Mouse (Mus musculus) hindbrain, embryonic 15.5 days (tissue): ENCODE data around the gene Foxr1. TPM values are rescaled to one million over a fixed set of nuclear protein-coding genes. Genes with fewer than 3 reads are reported as not detected.

Experiments used
- ATAC-seq: fragments of 200-750 bp; cut with Nextera tagmentation; 2 replicates; pipeline ENCODE4 v1.8.0; 2017; ENCODE audit warnings: low read depth, moderate number of reproducible peaks, moderate TSS enrichment; ENCODE audit not compliant: low FRiP score
- H3K27ac ChIP-seq: fragments of 300-500 bp; sonication (generic); replicated peaks from 2 replicates; pipeline ENCODE4 v1.5.1; 2015; ENCODE audit warnings: mild to moderate bottlenecking, inconsistent platforms
- H3K27me3 ChIP-seq: fragments of 300-500 bp; sonication (generic); 2 replicates; pipeline ENCODE4 v1.6.1; 2015; ENCODE audit warnings: control low read depth, inconsistent platforms
- H3K36me3 ChIP-seq: fragments of 300-500 bp; sonication (generic); 2 replicates; pipeline ENCODE4 v1.6.1; 2015; ENCODE audit warnings: control low read depth, inconsistent platforms
- H3K4me1 ChIP-seq: fragments of 300-500 bp; sonication (generic); replicated peaks from 2 replicates; pipeline ENCODE4 v1.6.1; 2015; ENCODE audit warnings: control low read depth, inconsistent platforms
- H3K4me2 ChIP-seq: fragments of 300-500 bp; sonication (generic); 2 replicates; pipeline ENCODE4 v1.6.1; 2015; ENCODE audit warnings: moderate library complexity, mild to moderate bottlenecking, inconsistent platforms
- H3K4me3 ChIP-seq: fragments of 300-500 bp; sonication (generic); 2 replicates; pipeline ENCODE4 v1.5.1; 2015; ENCODE audit warnings: mild to moderate bottlenecking, inconsistent platforms
- H3K9ac ChIP-seq: fragments of 300-500 bp; sonication (generic); 2 replicates; pipeline ENCODE4 v1.6.1; 2015; ENCODE audit warnings: inconsistent platforms
- H3K9me3 ChIP-seq: fragments of 300-500 bp; sonication (generic); 2 replicates; pipeline ENCODE4 v1.6.1; 2016; ENCODE audit warnings: control low read depth, inconsistent platforms
- WGBS: fragments of 180-500 bp; shearing (Covaris S2); methylation state at CpG from one replicate; pipeline ENCODE4 v1.1.7; 2015; 5-methylcytosine and 5-hydroxymethylcytosine counted together
- polyA plus RNA-seq: library from polyadenylated mRNA; unstranded; fragments of >200 nt; fragmentation: Nextera tagmentation; extraction: Ambion mirVana; gene quantifications from 2 replicates; pipeline ENCODE4 v1.2.1, GENCODE M21; 2015

The Foxr1 gene
- polyA plus RNA-seq, 1 experiment from 2014 or later: not detected

DNA sequence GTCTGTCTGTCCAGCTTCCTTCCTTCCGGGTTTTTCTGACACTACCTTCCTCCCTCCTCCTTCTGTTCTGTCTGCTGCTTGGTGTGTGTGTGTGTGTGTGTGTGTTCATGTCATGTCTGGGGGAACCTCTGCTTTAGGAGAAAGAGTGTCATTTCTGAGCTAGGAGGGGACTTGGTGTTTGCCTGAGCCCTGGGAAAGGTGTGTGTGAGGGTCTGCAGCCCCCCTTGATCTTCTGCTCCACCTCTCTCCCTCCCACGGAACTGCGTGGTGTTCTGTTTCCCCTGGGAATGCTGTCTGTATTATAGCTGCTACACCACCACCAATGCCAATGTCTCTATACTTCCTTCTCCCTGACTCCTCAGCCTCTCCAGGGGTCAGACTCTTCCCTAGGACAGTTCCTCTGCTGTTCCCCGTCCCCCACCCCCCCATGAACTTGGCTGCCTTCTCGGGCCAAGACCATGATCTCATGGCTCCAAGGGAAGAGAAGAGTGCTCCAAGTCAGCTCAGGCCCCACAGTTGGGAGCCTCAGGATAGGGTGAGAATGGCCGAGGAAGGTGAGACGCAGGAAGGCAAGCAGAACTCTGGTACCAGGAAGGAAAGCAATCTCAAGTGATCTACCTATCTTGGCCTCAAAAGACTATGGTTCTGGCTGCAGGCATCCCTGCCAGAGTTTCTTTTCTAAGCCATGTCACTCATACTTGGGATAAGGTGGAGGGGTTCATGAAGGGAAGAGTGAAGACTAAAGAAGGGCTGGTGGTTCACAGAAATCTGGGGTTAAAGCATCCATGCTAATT, 43.6 kb upstream of the Foxr1 start:
- no peak for ATAC-seq
- H3K4me3 ChIP-seq: peak overlapping the region; percentile 97
- peak overlapping the region; percentile 98; the same call in 1 of the 2 replicates for H3K27ac ChIP-seq

DNA sequence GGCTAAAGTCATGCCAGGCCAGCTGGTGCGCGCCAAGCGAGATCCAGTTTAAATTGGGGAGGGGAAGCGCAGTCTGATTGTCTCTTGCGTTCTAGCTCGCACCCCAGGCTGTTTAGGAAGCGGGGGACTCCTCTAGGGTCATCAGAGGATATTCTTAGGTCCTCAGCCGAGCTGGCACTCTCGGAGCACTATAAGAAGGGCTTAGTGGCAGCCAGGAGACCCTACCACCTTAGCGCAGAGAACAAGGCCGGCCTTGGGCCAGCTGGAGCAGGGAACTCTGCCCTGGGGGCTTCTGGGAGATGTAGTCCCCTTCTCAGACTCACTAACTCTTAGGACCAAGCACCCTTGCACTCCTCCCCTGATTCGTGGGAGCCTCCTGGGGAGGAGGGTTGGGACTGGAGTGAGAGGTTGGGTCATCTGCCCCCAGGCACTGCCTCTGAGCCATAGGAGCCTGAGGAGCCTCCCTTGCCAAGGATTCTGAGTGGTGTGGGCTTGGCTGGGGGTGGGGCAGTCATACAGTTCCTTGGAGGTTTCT, 42.6 kb upstream of the Foxr1 start:
- peaks cover 69% of the 10 kb centered on the region for H3K4me1 ChIP-seq
- 0% methylated on average over 12 of the region's 12 CpGs for WGBS
- peak; percentile 12; the same call in 1 of the 2 replicates for ATAC-seq

More for the DNA sequence above, 43.6 kb upstream of the Foxr1 start:
- peak overlapping the region; percentile 98 for H3K9ac ChIP-seq
- H3K9me3 ChIP-seq: no peaks in the 10 kb centered on the region
- H3K4me1 ChIP-seq: peaks cover 79% of the 10 kb centered on the region
- 33% methylated on average over 7 of the region's 7 CpGs for WGBS
- H3K4me2 ChIP-seq: peak overlapping the region; percentile 81
- no peaks in the 10 kb centered on the region for H3K36me3 ChIP-seq
- H3K27me3 ChIP-seq: no peaks in the 10 kb centered on the region

DNA sequence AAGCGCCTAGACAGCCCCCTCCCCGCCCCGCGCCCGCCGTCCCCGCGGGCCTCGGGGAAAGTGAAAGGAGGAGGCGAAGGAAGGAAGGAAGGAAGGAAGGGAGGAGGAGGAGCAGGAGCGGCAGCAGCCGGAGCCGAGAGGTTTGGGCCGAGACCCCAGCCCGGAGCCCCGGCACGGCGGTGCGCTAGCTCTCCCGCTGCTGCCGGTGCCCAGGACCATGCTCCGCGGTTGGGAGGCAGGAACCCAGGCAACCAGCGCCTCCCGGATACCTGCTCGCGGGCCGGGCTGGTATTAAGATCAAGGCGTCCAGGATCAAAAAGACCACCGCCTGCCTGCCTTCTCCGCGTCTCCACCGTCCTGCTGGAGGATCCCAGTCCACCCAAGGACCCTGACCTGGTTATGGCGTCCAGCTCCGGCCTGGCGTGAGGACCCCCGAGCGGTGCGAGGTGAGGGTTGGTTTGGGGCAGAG, 42.1 kb upstream of the Foxr1 start:
- no peak for ATAC-seq
- peak overlapping the region; percentile 81 for H3K4me2 ChIP-seq
- H3K4me1 ChIP-seq: peaks cover 66% of the 10 kb centered on the region
- H3K27ac ChIP-seq: peak overlapping the region; percentile 98
- H3K4me3 ChIP-seq: peak overlapping the region; percentile 97
- H3K36me3 ChIP-seq: no peaks in the 10 kb centered on the region
- WGBS: under 1% methylated on average over 34 of the region's 39 CpGs
- H3K27me3 ChIP-seq: no peaks in the 10 kb centered on the region
- H3K9ac ChIP-seq: peak overlapping the region; percentile 98
- H3K9me3 ChIP-seq: no peaks in the 10 kb centered on the region

More for the DNA sequence above, 42.6 kb upstream of the Foxr1 start:
- Histone ChIP-seq H3K27me3 (no peaks in the 10 kb centered on the region), H3K4me2 (peak overlapping the region; percentile 81), H3K9me3 (no peaks in the 10 kb centered on the region), H3K36me3 (no peaks in the 10 kb centered on the region), H3K4me3 (peak overlapping the region; percentile 97), H3K9ac (peak overlapping the region; percentile 98), H3K27ac (peak overlapping the region; percentile 98)

DNA sequence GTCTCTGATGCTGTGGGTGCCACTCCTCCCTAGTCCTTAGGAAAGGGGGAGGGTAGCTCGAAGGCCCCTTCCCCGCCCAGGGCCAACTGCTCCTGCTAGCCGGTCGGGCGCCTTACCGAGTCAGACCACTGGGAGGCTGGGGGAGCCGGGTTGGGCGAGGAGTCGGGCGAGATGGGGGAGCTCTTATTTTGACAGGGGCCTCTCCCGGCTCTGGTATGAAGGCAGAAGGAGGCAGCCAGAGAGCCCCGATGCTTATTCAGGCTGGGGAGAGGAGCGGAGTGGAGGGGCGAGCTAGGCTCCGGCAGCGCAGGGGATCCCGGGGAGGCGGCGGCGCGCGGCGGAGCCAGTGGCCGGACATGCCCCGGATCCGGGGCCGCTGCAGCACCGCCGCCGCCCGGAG, 41.6 kb upstream of the Foxr1 start, which contains the start of gene Bcl9l:
Gene Bcl9l (plus strand): TSS at position 274 of the 400 bp plus-strand sequence.
- Histone ChIP-seq H3K27me3 (no peaks in the 10 kb centered on the region), H3K9ac (peak within 1 kb of the TSS; percentile 98), H3K4me3 (peak within 1 kb of the TSS; percentile 97), H3K36me3 (no peaks in the 10 kb centered on the region), H3K4me1 (peaks cover 66% of the 10 kb centered on the region), H3K4me2 (peak within 1 kb of the TSS; percentile 81), H3K9me3 (no peaks in the 10 kb centered on the region), H3K27ac (peak within 1 kb of the TSS; percentile 98)
- peak; percentile 74 for ATAC-seq
- WGBS: 0% methylated on average over 21 of the region's 31 CpGs

DNA sequence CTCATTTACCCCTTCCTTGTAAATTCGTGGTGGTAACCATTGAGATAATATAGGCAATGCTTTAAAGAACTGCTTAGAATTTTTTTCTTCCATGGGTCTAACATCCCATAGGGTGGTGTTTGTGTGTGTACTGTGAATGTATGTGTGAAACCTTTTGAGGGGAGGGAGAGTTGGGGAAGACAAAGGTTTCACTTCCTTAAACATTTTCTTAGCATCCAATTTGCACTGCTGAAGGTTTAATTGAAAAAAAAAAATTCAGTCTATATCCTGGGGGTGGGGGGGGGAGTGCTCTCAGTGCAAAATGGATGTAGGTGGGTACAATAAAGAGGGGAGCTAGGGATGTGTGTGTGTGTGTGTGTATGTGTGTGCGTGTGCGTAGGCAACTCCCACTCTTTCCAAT, 41.2 kb upstream of the Foxr1 start:
- Histone ChIP-seq H3K9ac (peak overlapping the region; percentile 98), H3K36me3 (no peaks in the 10 kb centered on the region), H3K9me3 (no peaks in the 10 kb centered on the region), H3K4me1 (peaks cover 66% of the 10 kb centered on the region), H3K4me2 (peak overlapping the region; percentile 81), H3K27ac (peak overlapping the region; percentile 98), H3K27me3 (no peaks in the 10 kb centered on the region), H3K4me3 (peak overlapping the region; percentile 97)
- WGBS: 7% methylated on average over 3 of the region's 3 CpGs
- ATAC-seq: no peak

DNA sequence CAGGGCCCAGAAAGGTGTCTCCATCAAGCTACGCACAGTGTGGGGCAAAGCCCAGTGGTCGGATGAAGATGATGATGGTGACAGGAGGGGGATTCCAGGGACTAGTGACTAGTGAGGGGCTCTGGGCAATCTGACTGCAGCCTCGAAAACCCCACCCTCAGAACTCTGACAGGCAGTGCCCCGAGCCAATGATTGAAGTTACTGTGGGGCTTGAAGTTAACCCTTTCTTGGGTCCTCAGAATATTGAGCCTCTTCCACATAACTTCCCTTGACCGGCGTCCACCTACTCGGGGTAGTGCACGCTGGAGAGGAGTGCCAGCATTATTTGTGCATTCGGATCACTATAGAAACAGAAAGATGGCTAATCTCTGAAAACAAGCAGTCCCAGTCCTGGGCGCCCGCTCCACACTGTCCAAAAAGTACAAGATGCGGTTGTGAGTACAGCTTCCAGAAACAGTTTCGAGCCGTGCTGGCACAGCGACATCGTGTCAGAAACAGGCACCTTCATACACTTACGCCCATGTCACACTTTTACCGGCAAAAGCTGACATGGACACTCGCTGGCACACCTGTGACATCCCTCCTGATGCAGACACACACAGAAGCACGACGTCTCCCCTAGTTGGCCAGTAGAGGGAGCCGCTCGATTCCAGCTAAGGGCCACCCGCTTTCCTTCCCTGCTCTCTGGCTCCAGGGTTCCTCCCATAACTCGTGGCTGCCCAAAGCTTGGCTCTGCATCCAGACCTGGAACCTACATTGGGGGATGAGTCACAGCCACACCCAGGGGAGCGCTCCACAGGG, 38.9 kb upstream of the Foxr1 start:
- peak; percentile 52 for ATAC-seq
- Histone ChIP-seq H3K4me2 (peak overlapping the region; percentile 91), H3K27me3 (no peaks in the 10 kb centered on the region), H3K9ac (peak overlapping the region; percentile 74), H3K9me3 (no peaks in the 10 kb centered on the region), H3K4me1 (peaks cover 44% of the 10 kb centered on the region), H3K4me3 (peak overlapping the region; percentile 70), H3K36me3 (no peaks in the 10 kb centered on the region), H3K27ac (peak overlapping the region; percentile 98)
- under 1% methylated on average over 26 of the region's 26 CpGs for WGBS

DNA sequence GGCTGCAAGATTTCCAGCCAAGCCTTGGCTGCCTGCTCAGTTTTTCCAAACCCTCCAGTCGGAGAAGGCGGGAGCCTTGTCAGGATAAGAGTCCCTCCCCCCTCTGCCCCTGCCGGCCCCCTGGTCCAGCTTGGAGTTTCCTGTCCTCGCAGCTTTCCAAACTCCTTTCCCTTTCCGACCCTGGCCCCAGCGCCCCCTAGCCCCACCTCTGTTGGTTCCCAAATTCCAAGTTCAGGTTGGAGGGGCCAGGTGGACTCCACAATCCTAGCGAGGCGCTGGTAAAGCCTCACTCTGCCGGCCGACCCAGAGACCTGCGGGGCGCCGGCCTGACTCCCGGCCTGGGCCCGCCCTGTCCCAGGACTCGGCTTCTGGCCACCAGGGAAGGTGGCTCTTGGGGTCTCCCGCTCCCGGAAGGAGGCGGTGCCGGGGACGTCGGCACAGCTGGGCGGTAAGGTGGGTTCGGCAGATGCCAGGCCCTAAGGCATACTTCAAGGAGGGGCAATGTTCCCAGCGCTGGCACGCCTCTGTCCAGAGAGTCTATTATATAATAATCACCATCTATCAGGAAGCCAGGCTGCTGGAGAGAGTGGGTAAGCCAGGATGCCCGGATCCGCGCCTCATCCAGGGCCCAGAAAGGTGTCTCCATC, 38.1 kb upstream of the Foxr1 start:
- peak; percentile 59 for ATAC-seq
- no peaks in the 10 kb centered on the region for H3K36me3 ChIP-seq
- peak overlapping the region; percentile 98 for H3K27ac ChIP-seq
- peak overlapping the region; percentile 91 for H3K4me2 ChIP-seq
- no peaks in the 10 kb centered on the region for H3K27me3 ChIP-seq
- H3K4me1 ChIP-seq: peaks cover 36% of the 10 kb centered on the region
- 2% methylated on average over 29 of the region's 29 CpGs for WGBS
- H3K4me3 ChIP-seq: peak overlapping the region; percentile 70
- H3K9me3 ChIP-seq: no peaks in the 10 kb centered on the region
- H3K9ac ChIP-seq: peak overlapping the region; percentile 74

DNA sequence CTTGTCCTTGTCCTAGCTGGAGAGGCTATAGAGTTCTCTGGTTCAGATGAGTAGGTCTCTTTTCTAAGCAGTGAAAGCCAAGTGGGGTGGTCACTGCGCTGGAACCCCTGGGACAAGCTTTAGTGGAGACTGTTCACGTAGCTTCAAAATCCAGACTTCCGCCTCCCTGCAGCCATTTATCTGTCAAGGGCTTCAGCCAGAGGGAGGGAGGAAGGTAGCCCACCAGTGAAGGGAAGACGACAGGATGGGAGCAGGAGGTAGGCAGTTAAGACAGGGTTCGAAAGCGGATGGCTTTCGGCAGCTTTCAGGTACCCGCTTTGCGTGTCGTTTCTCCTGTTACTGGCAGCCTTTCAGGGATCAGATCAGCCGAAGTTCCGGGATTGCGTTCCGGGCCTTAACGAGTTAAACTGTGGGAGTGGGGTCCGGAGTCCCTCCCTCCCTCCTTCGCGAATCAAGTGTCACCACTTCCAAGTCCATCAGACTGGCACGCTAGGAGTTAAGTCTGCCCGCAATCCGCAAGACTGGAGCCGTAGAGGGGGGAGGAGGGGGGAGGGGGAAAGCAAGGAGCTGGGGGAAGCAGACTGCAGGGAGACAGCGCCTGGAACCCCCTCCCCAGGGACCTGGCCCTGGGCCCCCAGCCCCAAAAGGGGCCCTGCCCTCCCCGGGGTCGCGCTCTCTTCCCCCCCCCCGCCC, 37.4 kb upstream of the Foxr1 start:
- Histone ChIP-seq H3K27me3 (no peaks in the 10 kb centered on the region), H3K4me3 (peak overlapping the region; percentile 70), H3K4me2 (peak overlapping the region; percentile 91), H3K36me3 (no peaks in the 10 kb centered on the region), H3K9me3 (no peaks in the 10 kb centered on the region), H3K9ac (peak overlapping the region; percentile 74), H3K27ac (peak overlapping the region; percentile 98), H3K4me1 (peaks cover 32% of the 10 kb centered on the region)
- ATAC-seq: peak; percentile 53
- under 1% methylated on average over 25 of the region's 27 CpGs for WGBS

DNA sequence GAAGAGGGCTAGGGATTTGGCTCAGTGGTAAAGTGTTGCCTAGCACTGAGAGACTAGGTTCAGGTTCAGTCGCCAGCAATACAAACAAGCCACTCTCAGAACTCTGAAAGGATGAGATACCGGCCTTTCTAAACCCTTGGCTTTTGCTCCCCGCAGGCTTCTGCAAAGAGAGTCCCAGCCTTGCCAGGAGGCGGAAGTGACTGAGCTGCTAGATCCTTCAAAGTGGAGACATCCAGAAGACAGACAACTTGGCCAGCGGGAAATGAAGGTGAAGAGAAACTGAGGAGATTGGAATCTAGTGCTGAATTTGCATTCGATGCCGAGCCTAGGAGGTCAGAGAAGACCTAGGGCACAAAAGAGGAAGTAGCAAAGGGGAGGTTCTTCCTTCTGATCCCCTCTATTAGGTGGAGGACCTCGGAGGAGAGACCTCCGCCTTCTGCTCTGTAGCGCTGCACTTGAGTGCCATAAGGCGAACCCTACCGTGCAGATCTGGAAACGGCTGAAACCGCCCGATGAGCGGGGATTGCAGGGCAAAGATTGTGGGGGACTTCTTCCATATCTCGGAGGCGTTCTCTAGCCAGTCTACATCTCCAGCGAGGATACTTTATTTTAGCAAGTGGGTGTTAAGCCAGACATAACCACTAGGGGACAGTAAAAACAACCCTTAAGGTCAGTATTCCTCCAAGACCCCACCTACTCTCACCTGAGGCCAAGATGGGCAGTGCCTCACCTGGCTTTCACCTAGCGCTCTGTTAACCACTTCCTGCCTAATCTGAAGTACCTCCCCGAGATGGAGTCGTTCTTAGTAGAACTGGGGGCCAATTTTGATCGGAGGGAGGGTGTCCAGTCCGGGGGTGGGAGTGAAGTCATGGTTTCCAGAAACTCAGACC, 36.6 kb upstream of the Foxr1 start:
- Histone ChIP-seq H3K4me1 (peaks cover 32% of the 10 kb centered on the region), H3K9me3 (no peaks in the 10 kb centered on the region), H3K4me3 (peak overlapping the region; percentile 70), H3K27me3 (no peaks in the 10 kb centered on the region), H3K27ac (peak overlapping the region; percentile 98), H3K9ac (peak overlapping the region; percentile 74), H3K4me2 (peak overlapping the region; percentile 91), H3K36me3 (no peaks in the 10 kb centered on the region)
- no peak for ATAC-seq
- WGBS: 6% methylated on average over 24 of the region's 24 CpGs

DNA sequence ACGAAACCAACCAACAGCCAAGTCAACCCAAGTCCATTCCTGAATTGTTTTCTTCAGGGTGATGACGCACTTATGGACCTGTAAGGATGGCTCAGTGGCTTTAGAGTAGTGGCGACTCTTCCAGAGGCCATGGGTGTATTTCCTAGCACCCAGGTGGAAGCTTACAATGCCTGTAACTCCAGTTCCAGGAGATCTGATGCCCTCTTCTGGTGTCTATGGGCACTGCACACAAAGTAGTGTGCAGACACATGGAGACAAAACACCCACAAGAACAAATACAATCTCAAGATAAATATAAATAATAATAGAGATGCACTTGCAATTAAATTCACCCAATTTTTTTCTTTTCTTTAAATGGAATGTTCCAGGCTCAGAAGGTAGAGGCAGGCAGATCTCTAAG, 35.0 kb upstream of the Foxr1 start:
- no peak overlapping the region for H3K9ac ChIP-seq
- peaks cover 20% of the 10 kb centered on the region for H3K4me1 ChIP-seq
- H3K9me3 ChIP-seq: no peaks in the 10 kb centered on the region
- WGBS: 97% methylated on average over 3 of the region's 3 CpGs
- ATAC-seq: no peak
- H3K27me3 ChIP-seq: no peaks in the 10 kb centered on the region
- H3K36me3 ChIP-seq: no peaks in the 10 kb centered on the region
- H3K4me2 ChIP-seq: no peak overlapping the region
- H3K4me3 ChIP-seq: no peak overlapping the region
- no peak overlapping the region for H3K27ac ChIP-seq
